Mouse (Mus musculus) small intestine, adult 2 months (tissue): ENCODE data around the gene Olfr1306. TPM values are rescaled to one million over a fixed set of nuclear protein-coding genes. Genes with fewer than 3 reads are reported as not detected.

ENCODE experiments used
- H3K27ac ChIP-seq: fragments of 200-500 bp; 2 replicates; pipeline ENCODE4 v1.5.1; 2012; ENCODE audit warnings: low read depth, low read length, control low read depth, inconsistent platforms; ENCODE audit not compliant: insufficient read depth
- H3K27me3 ChIP-seq: fragments of 200-500 bp; 2 replicates; pipeline ENCODE4 v1.6.1; 2012; ENCODE audit warnings: mild to moderate bottlenecking, moderate library complexity, low read length, inconsistent platforms; ENCODE audit not compliant: control insufficient read depth, insufficient read depth
- H3K36me3 ChIP-seq: fragments of 200-500 bp; 2 replicates; pipeline ENCODE4 v1.6.1; 2012; ENCODE audit warnings: mild to moderate bottlenecking, low read length, control low read depth, inconsistent platforms; ENCODE audit not compliant: control insufficient read depth, insufficient read depth
- H3K4me1 ChIP-seq: fragments of 200-500 bp; 2 replicates; pipeline ENCODE4 v1.6.1; 2012; ENCODE audit warnings: low read length, inconsistent platforms, mixed read lengths; ENCODE audit not compliant: control insufficient read depth, insufficient read depth, insufficient read length
- H3K4me3 ChIP-seq: fragments of 200-500 bp; 2 replicates; pipeline ENCODE4 v1.5.1; 2012; ENCODE audit warnings: low read depth, mild to moderate bottlenecking, control low read depth, inconsistent platforms, low read length, moderate library complexity
- CTCF ChIP-seq: fragments of 200-500 bp; IDR thresholded peaks from 2 replicates; pipeline ENCODE4 v1.5.1; 2012; ENCODE audit warnings: low read depth, mild to moderate bottlenecking, control low read depth, inconsistent platforms, low read length, moderate library complexity, mixed read lengths; ENCODE audit not compliant: insufficient replicate concordance, insufficient read length; ENCODE audit errors: extremely low read depth
- POLR2A ChIP-seq: fragments of 200-500 bp; IDR thresholded peaks from 2 replicates; pipeline ENCODE4 v1.6.1; 2012; ENCODE audit warnings: low read depth, mild to moderate bottlenecking, control low read depth, inconsistent platforms, low read length, moderate library complexity
- WGBS: fragments of 180-500 bp; shearing (Covaris S2); methylation state at CpG from one replicate; pipeline ENCODE4 v1.1.7; 2018; 5-methylcytosine and 5-hydroxymethylcytosine counted together
- polyA plus RNA-seq: library from polyadenylated mRNA; depleted of rRNA; stranded (reverse); fragments of >200 nt; gene quantifications from 2 replicates; pipeline ENCODE4 v1.2.3, GENCODE M21; 2012; rRNA removed

Gene Olfr1306
- polyA plus RNA-seq, result not detected in 2 replicates

DNA sequence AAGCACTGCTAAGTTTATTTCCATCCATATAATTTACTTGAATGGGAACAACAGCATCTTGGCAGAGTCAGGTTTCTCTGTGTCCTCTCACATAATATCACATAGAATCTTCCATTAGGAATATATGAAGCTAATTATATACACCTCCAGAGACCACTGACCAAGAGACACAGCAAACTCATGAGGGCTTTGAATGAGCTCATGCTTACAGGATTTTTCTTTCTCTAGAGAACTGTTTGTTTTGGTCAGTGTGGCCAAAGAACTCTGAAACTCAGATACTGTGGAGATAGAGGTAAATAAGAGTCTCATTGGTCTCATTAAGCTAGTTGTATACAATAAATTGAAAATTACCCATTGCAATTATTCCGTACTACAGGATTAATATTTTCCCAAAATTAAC, at the start of gene Olfr1306:
TSS of gene Olfr1306 (minus strand) at position 101 of the 400 bp plus-strand sequence.
- Histone ChIP-seq H3K36me3 (no peaks in the 10 kb centered on the region), H3K27me3 (no peaks in the 10 kb centered on the region), H3K4me1 (no peaks in the 10 kb centered on the region), H3K27ac (no peak within 1 kb of the TSS), H3K4me3 (no peak within 1 kb of the TSS)
- 73% methylated on average over 1 of the region's 1 CpGs for WGBS
- no peak for TF ChIP-seq POLR2A
- no peak for TF ChIP-seq CTCF

GRCm38 (mm10) chr2:111964844-111965243, 48.8 kb upstream of the Olfr1306 start, which contains the start of gene Olfr1308:
TSS of gene Olfr1308 (minus strand) at chr2:111964944.
- H3K36me3 ChIP-seq, result no peaks in the 10 kb centered on the region
- whole genome bisulfite sequencing, result 22% methylated on average over 1 of the region's 1 CpGs
- H3K4me3 ChIP-seq, result no peak within 1 kb of the TSS
- TF ChIP-seq POLR2A (no peak), CTCF (no peak)
- H3K27me3 ChIP-seq, result no peaks in the 10 kb centered on the region
- H3K27ac ChIP-seq, result no peak within 1 kb of the TSS
- no peaks in the 10 kb centered on the region for H3K4me1 ChIP-seq

GRCm38 (mm10) chr2:111949340-111949739, 33.3 kb upstream of the Olfr1306 start, which contains the start of gene Olfr1307:
TSS of gene Olfr1307 (minus strand) at chr2:111949440.
- 79% methylated on average over 1 of the region's 1 CpGs for WGBS
- no peaks in the 10 kb centered on the region for H3K4me1 ChIP-seq
- H3K4me3 ChIP-seq, result no peak within 1 kb of the TSS
- H3K36me3 ChIP-seq, result no peaks in the 10 kb centered on the region
- H3K27me3 ChIP-seq, result no peaks in the 10 kb centered on the region
- no peak within 1 kb of the TSS for H3K27ac ChIP-seq
- no peak for TF ChIP-seq POLR2A
- TF ChIP-seq CTCF, result no peak

- WGBS, result 84% methylated on average over 2 of the region's 2 CpGs
- no peak within 1 kb of the TSS for H3K27ac ChIP-seq
- H3K4me1 ChIP-seq, result no peaks in the 10 kb centered on the region
- no peaks in the 10 kb centered on the region for H3K36me3 ChIP-seq
- no peak within 1 kb of the TSS for H3K4me3 ChIP-seq
- no peaks in the 10 kb centered on the region for H3K27me3 ChIP-seq
- no peak for TF ChIP-seq POLR2A
These were observed 39.0 kb downstream of the Olfr1306 start, which contains the start of gene Olfr1305 for GRCm38 (mm10) chr2:111877049-111877448. TSS of gene Olfr1305 (minus strand) at chr2:111877149.

Other genes with a start within 250 kb of the Olfr1306 start
- gene Olfr1301, start 165.3 kb downstream of the Olfr1306 start, polyA plus RNA-seq, result not detected in 2 replicates
- gene Olfr1302, start 138.8 kb downstream of the Olfr1306 start, polyA plus RNA-seq, result not detected in 2 replicates
- gene Olfr1303, start 95.9 kb downstream of the Olfr1306 start, polyA plus RNA-seq, result not detected in 2 replicates
- gene Olfr1305, start 39.1 kb downstream of the Olfr1306 start, polyA plus RNA-seq, result not detected in 2 replicates
- not detected in 2 replicates for gene Olfr1307, start 33.2 kb upstream of the Olfr1306 start, polyA plus RNA-seq
- gene Olfr1308, start 48.7 kb upstream of the Olfr1306 start, polyA plus RNA-seq, result not detected in 2 replicates
- not detected in 2 replicates for gene Olfr1309, start 74.0 kb upstream of the Olfr1306 start, polyA plus RNA-seq
- gene Olfr1310, start 96.4 kb upstream of the Olfr1306 start, polyA plus RNA-seq, result not detected in 2 replicates
- gene Olfr1311, start 108.1 kb upstream of the Olfr1306 start, polyA plus RNA-seq, result not detected in 2 replicates
- gene Olfr1312, start 134.0 kb upstream of the Olfr1306 start, polyA plus RNA-seq, result not detected in 2 replicates
- gene Olfr1313, start 161.6 kb upstream of the Olfr1306 start, polyA plus RNA-seq, result not detected in 2 replicates
- gene Olfr1314, start 180.5 kb upstream of the Olfr1306 start, polyA plus RNA-seq, result not detected in 2 replicates
- not detected in 2 replicates for gene Olfr1315-ps1, start 199.2 kb upstream of the Olfr1306 start, polyA plus RNA-seq
- not detected in 2 replicates for gene Olfr1316, start 218.7 kb upstream of the Olfr1306 start, polyA plus RNA-seq
- not detected in 2 replicates for gene Olfr1317, start 224.1 kb upstream of the Olfr1306 start, polyA plus RNA-seq
- gene Olfr1318, start 237.9 kb upstream of the Olfr1306 start, polyA plus RNA-seq, result not detected in 2 replicates